Mouse (Mus musculus): Measurements from ENCODE around the gene Rpl22.

DNA sequence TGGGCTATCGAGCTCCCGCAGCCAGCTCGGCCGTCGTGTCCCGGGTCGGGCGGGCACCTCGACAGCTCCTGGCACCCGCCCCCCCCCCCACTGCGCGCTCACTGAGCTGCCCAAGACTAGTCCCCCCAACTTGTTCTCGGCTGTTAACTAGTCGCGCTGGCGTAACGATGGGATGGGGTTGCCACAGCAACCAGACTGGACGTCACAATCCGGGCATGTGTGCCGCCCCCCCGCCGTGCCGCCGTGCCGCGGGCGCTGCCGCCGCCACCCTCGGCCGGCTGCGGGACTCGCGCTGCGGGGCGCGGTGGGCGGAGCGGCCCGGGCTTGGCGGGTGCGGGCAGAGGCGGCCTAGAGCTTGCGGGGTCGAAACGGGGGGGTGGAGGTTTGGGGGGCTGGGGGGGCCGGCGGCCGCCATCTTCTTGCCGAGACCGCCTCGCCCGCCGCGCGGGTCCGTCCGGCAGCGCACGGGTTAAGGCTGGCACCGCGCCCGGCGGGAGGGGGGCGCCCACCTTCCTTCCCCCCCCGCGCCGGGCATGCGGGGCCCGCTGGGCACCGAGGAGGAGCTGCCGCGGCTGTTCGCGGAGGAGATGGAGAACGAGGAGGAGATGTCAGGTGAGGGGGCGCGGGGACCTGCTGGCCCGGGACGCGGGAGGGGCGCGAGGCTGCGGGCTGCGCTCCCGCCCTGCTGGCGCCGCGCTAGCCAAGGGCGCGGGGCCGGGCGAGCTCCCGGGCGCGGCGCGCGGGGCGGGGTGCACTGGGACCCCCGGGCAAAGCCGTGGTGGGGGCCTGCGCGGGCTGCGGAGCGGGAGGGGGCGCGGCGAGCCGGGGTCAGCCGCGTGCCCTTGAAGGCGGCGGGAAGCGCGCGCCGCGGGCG is 13.1 kb downstream of the Rpl22 start, which contains the start of gene Chd5:
- TF ChIP-seq CTCF (IDR thresholded peaks at IDR 0.05; ENCODE audit: control insufficient read depth, insufficient read depth, low read length) (no peak), POLR2A (IDR thresholded peaks at IDR 0.05; ENCODE audit: borderline replicate concordance, control insufficient read depth, low read depth, low read length) (no peak)

All from bone marrow, adult 2 months (tissue).